Mouse (Mus musculus) ES-E14 (cell line): ENCODE data around the gene Slc45a1. TPM values are rescaled to one million over a fixed set of nuclear protein-coding genes. Genes with fewer than 3 reads are reported as not detected.

Experiments
- DNase-seq: peaks from one replicate; pipeline ENCODE4 v3.0.0-alpha.2; 2013; ENCODE audit warnings: low read depth, low spot score
- H3K27ac ChIP-seq: 2 replicates; pipeline ENCODE4 v1.5.1; 2012; ENCODE audit warnings: low read depth, mild to moderate bottlenecking, low read length, moderate library complexity, mixed read lengths; ENCODE audit not compliant: poor library complexity, insufficient read depth, severe bottlenecking
- H3K36me3 ChIP-seq: 2 replicates; pipeline ENCODE4 v1.6.1; 2012; ENCODE audit warnings: mild to moderate bottlenecking, low read length, moderate library complexity, mixed read lengths; ENCODE audit not compliant: control insufficient read depth, poor library complexity, insufficient read depth, severe bottlenecking
- H3K4me1 ChIP-seq, 2 experiments: fragments of 150-350 bp in 1 of 2; sonication (generic) in 1 of 2; 2 replicates each; pipeline ENCODE4 v1.6.1; 2012; ENCODE audit warnings: low read length in 2 of 2, mild to moderate bottlenecking in 1 of 2, mixed read lengths in 1 of 2; ENCODE audit not compliant: control insufficient read depth in 2 of 2, insufficient read depth in 2 of 2, poor library complexity in 1 of 2
- H3K4me3 ChIP-seq, 2 experiments: fragments of 150-350 bp in 1 of 2; sonication (generic) in 1 of 2; 2 replicates each; pipeline ENCODE4 v1.5.1; 2012; ENCODE audit warnings: low read length in 2 of 2, low read depth in 1 of 2, mild to moderate bottlenecking in 1 of 2, mixed read lengths in 1 of 2; ENCODE audit not compliant: insufficient read depth in 1 of 2, poor library complexity in 1 of 2, severe bottlenecking in 1 of 2
- H3K9ac ChIP-seq: 2 replicates; pipeline ENCODE4 v1.6.1; 2012; ENCODE audit warnings: low read depth, mild to moderate bottlenecking, low read length, mixed read lengths; ENCODE audit not compliant: poor library complexity, insufficient read depth, severe bottlenecking
- H3K9me3 ChIP-seq: fragments of 150-350 bp; sonication (generic); 2 replicates; pipeline ENCODE4 v1.6.1; 2012; ENCODE audit warnings: low read depth, mild to moderate bottlenecking, low read length; ENCODE audit not compliant: control insufficient read depth, insufficient read depth
- CHD2 ChIP-seq: IDR thresholded peaks from 2 replicates; pipeline ENCODE4 v1.6.1; 2014; ENCODE audit warnings: mild to moderate bottlenecking, low read depth, low read length, inconsistent platforms
- HCFC1 ChIP-seq: IDR thresholded peaks from 2 replicates; pipeline ENCODE4 v1.6.1; 2012; ENCODE audit warnings: low read length, inconsistent platforms, borderline replicate concordance; ENCODE audit not compliant: insufficient read depth
- MAFK ChIP-seq: IDR thresholded peaks from 2 replicates; pipeline ENCODE4 v1.6.1; 2014; ENCODE audit warnings: mild to moderate bottlenecking, low read depth, low read length, inconsistent platforms; ENCODE audit not compliant: insufficient read depth
- ZC3H11A ChIP-seq: IDR thresholded peaks from 2 replicates; pipeline ENCODE4 v1.6.1; 2012; ENCODE audit warnings: low read depth, mild to moderate bottlenecking, inconsistent platforms, low read length, borderline replicate concordance
- ZNF384 ChIP-seq: IDR thresholded peaks from 2 replicates; pipeline ENCODE4 v1.6.1; 2012; ENCODE audit warnings: low read depth, low read length, inconsistent platforms
- in situ Hi-C, 2 experiments: fragments of 600-800 bp; cut with MboI; formaldehyde crosslinking; loops; one replicate each; pipeline ENCODE4 v1.15.1; 2025; ENCODE audit warnings: low sequenced_read_pairs in 2 of 2, inconsistent platforms in 1 of 2; ENCODE audit not compliant: unreplicated experiment in 2 of 2
- total RNA-seq: library from RNA; depleted of rRNA; stranded (reverse); fragments of 300-350 nt; gene quantifications from 2 replicates; pipeline ENCODE4 v1.2.3, GENCODE M21; 2012

Slc45a1 gene
- total RNA-seq, 1 experiment: 0.98 TPM

GRCm38 (mm10) chr4:150677846-150678224, 25.9 kb upstream of the Slc45a1 start:
- Histone ChIP-seq H3K4me3 (peak overlapping the region in 1 of 2 experiments; percentile 27; a peak in 2 of 4 replicates), H3K9me3 (no peaks in the 10 kb centered on the region), H3K27ac (peak overlapping the region; percentile 95), H3K9ac (peak overlapping the region; percentile 65; the same call in 1 of the 2 replicates), H3K36me3 (no peaks in the 10 kb centered on the region), H3K4me1 (peaks cover 0 to 32% of the 10 kb centered on the region in 2 experiments; a peak in 2 of 4 replicates)
- peak; percentile 85 for DNase-seq
- 0 out of 2 replicates have a peak, but pooled peaks have one; percentile 46 for TF ChIP-seq CHD2
- no peak for TF ChIP-seq ZC3H11A
- in situ Hi-C loops: no loop called here

GRCm38 (mm10) chr4:150677126-150677845, 25.3 kb upstream of the Slc45a1 start:
- H3K27ac ChIP-seq: peak overlapping the region; percentile 95
- H3K4me1 ChIP-seq: peaks cover 0 to 32% of the 10 kb centered on the region in 2 experiments; a peak in 2 of 4 replicates
- H3K9ac ChIP-seq: peak overlapping the region; percentile 65; the same call in 1 of the 2 replicates
- no peak for TF ChIP-seq ZNF384
- no peak for TF ChIP-seq HCFC1
- TF ChIP-seq MAFK: no peak
- TF ChIP-seq CHD2: no peak
- TF ChIP-seq ZC3H11A: no peak
- H3K4me3 ChIP-seq: peak overlapping the region; percentile 6 to 29; a peak in 2 of 4 replicates
- DNase-seq: no peak
- in situ Hi-C loops: no loop called here
- H3K9me3 ChIP-seq: no peaks in the 10 kb centered on the region
- no peaks in the 10 kb centered on the region for H3K36me3 ChIP-seq

GRCm38 (mm10) chr4:150676029-150676428, 24.1 kb upstream of the Slc45a1 start:
- no peak overlapping the region; the same call in 1 of the 2 replicates for H3K27ac ChIP-seq
- H3K4me1 ChIP-seq: peaks cover 0 to 30% of the 10 kb centered on the region in 2 experiments; a peak in 2 of 4 replicates
- H3K9ac ChIP-seq: peak overlapping the region; percentile 55; the same call in 1 of the 2 replicates
- no peaks in the 10 kb centered on the region for H3K36me3 ChIP-seq
- no peak for TF ChIP-seq ZC3H11A
- no peak for TF ChIP-seq MAFK
- no peak for TF ChIP-seq ZNF384
- TF ChIP-seq CHD2: no peak
- no peak for TF ChIP-seq HCFC1
- no peak for DNase-seq
- H3K9me3 ChIP-seq: no peaks in the 10 kb centered on the region
- in situ Hi-C loops: no loop called here
- H3K4me3 ChIP-seq: no peak overlapping the region

GRCm38 (mm10) chr4:150675274-150675673, 23.3 kb upstream of the Slc45a1 start:
- Histone ChIP-seq H3K27ac (no peak overlapping the region), H3K4me3 (no peak overlapping the region), H3K36me3 (no peaks in the 10 kb centered on the region), H3K9ac (peak overlapping the region; percentile 55; the same call in 1 of the 2 replicates), H3K9me3 (no peaks in the 10 kb centered on the region), H3K4me1 (peaks cover 0 to 27% of the 10 kb centered on the region in 2 experiments; a peak in 2 of 4 replicates)
- DNase-seq: no peak
- in situ Hi-C loops: no loop called here
- TF ChIP-seq MAFK: no peak
- TF ChIP-seq CHD2: no peak
- no peak for TF ChIP-seq HCFC1
- no peak for TF ChIP-seq ZC3H11A
- no peak for TF ChIP-seq ZNF384

- no peaks in the 10 kb centered on the region for H3K36me3 ChIP-seq
- TF ChIP-seq ZNF384 (no peak), MAFK (no peak), ZC3H11A (no peak), HCFC1 (no peak), CHD2 (no peak)
- H3K27ac ChIP-seq: no peak overlapping the region
- no peak overlapping the region for H3K4me3 ChIP-seq
- no peaks in the 10 kb centered on the region for H3K9me3 ChIP-seq
- no peak for DNase-seq
- peaks cover 6 to 22% of the 10 kb centered on the region in 2 experiments; a peak in 3 of 4 replicates for H3K4me1 ChIP-seq
- in situ Hi-C loops: loop anchor here in 1 of 2 experiments (25.0 kb wide), 1 partner anchor 221 kb away; no protein-coding TSS in a partner anchor
- H3K9ac ChIP-seq: no peak overlapping the region
Observed at GRCm38 (mm10) chr4:150665806-150666205, 13.8 kb upstream of the Slc45a1 start.
